Mouse (Mus musculus) testis, adult 2 months (tissue): ENCODE measurements around the gene Syn3.

Source experiments
- CTCF ChIP-seq: fragments of 200-500 bp; IDR thresholded peaks from 2 replicates; pipeline ENCODE4 v1.5.1; 2012; ENCODE audit warnings: low read depth, mild to moderate bottlenecking, inconsistent platforms, low read length, moderate library complexity; ENCODE audit not compliant: control insufficient read depth, insufficient read depth, insufficient replicate concordance
- POLR2A ChIP-seq: fragments of 200-500 bp; IDR thresholded peaks from 2 replicates; pipeline ENCODE4 v1.6.1; 2012; ENCODE audit warnings: low read depth, mild to moderate bottlenecking, inconsistent platforms, low read length, moderate library complexity; ENCODE audit not compliant: control insufficient read depth

DNA sequence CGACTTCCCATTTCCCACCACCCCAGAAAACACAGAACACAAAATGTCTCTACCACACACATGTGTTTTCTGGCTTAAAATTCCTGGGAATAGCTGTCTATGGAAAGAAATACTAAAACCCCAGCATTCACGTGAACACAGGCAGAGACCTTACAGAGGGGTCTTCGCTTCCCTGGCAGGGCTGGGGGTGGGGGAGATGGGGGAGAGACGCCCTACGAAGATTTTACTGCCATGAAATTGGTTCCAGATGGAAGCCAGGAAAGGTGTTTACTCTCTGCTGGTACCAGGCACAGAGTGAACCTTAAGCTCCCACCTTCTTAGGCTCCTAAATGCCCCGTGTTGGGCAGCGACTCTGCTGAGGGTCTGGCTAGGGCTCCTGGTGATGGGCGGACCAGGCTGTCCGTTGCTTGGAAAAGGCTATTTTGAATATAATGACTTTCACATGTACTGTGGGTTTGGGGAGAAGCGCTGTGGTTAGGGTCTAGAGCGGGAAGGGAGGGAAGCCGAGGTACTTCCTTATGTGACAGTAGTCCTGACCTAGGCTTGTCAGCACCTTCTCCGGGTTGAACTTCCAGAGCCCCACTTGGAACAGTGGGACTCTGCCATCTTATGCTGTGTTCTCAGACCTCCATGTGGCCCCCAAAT lies 203.1 kb downstream of the Syn3 start:
- TF ChIP-seq CTCF (no peak), POLR2A (no peak)
